Mouse (Mus musculus): ENCODE results near the gene Hmgcs2. TPM values are rescaled to one million over a fixed set of nuclear protein-coding genes. Genes with fewer than 3 reads are reported as not detected.

The Hmgcs2 gene
- polyA plus RNA-seq, 1 experiment from 2014 or later, result 1.4 TPM

GRCm38 (mm10) chr3:98291044-98291443 is 10.8 kb downstream of the Hmgcs2 start:
- DNase-seq (ENCODE audit: low spot score) (no peak), ATAC-seq (ENCODE audit: insufficient number of reproducible peaks, low FRiP score, low TSS enrichment, low read depth) (no peak)
- Histone ChIP-seq H3K27me3 (ENCODE audit: control insufficient read depth, insufficient read depth, low read length) (no peaks in the 10 kb centered on the region), H3K4me1 (ENCODE audit: control insufficient read depth, insufficient read depth, low read length) (no peaks in the 10 kb centered on the region), H3K36me3 (ENCODE audit: control insufficient read depth, insufficient read depth, low read length) (no peaks in the 10 kb centered on the region), H3K9me3 (ENCODE audit: control insufficient read depth, low read length) (no peaks in the 10 kb centered on the region), H3K9ac (ENCODE audit: low read length) (no peak overlapping the region), H3K27ac (replicated peaks; ENCODE audit: low read depth, low read length) (no peak overlapping the region), H3K4me3 (ENCODE audit: low read depth, low read length) (no peak overlapping the region), H3K4me2 (ENCODE audit: low read depth, severe bottlenecking) (no peak overlapping the region)
- WGBS, result 95% methylated on average over 9 of the region's 9 CpGs

GRCm38 (mm10) chr3:98295965-98296364 is 15.7 kb downstream of the Hmgcs2 start:
- no peaks in the 10 kb centered on the region for H3K4me1 ChIP-seq (ENCODE audit: control insufficient read depth, insufficient read depth, low read length)
- no peak overlapping the region for H3K9ac ChIP-seq (ENCODE audit: low read length)
- no peak for DNase-seq (ENCODE audit: low spot score)
- no peaks in the 10 kb centered on the region for H3K9me3 ChIP-seq (ENCODE audit: control insufficient read depth, low read length)
- H3K27ac ChIP-seq (replicated peaks; ENCODE audit: low read depth, low read length), result no peak overlapping the region
- ATAC-seq (ENCODE audit: insufficient number of reproducible peaks, low FRiP score, low TSS enrichment, low read depth), result no peak
- no peak overlapping the region for H3K4me2 ChIP-seq (ENCODE audit: low read depth, severe bottlenecking)
- 71% methylated on average over 10 of the region's 10 CpGs for WGBS
- H3K36me3 ChIP-seq (ENCODE audit: control insufficient read depth, insufficient read depth, low read length), result no peaks in the 10 kb centered on the region
- H3K4me3 ChIP-seq (ENCODE audit: low read depth, low read length), result no peak overlapping the region
- no peaks in the 10 kb centered on the region for H3K27me3 ChIP-seq (ENCODE audit: control insufficient read depth, insufficient read depth, low read length)

GRCm38 (mm10) chr3:98299391-98300100 is 19.3 kb downstream of the Hmgcs2 start:
- H3K9ac ChIP-seq (ENCODE audit: low read length), result no peak overlapping the region
- no peak overlapping the region for H3K27ac ChIP-seq (replicated peaks; ENCODE audit: low read depth, low read length)
- no peaks in the 10 kb centered on the region for H3K9me3 ChIP-seq (ENCODE audit: control insufficient read depth, low read length)
- WGBS, result 90% methylated on average over 1 of the region's 1 CpGs
- ATAC-seq (ENCODE audit: insufficient number of reproducible peaks, low FRiP score, low TSS enrichment, low read depth), result no peak
- no peak overlapping the region for H3K4me2 ChIP-seq (ENCODE audit: low read depth, severe bottlenecking)
- no peaks in the 10 kb centered on the region for H3K27me3 ChIP-seq (ENCODE audit: control insufficient read depth, insufficient read depth, low read length)
- no peaks in the 10 kb centered on the region for H3K36me3 ChIP-seq (ENCODE audit: control insufficient read depth, insufficient read depth, low read length)
- no peaks in the 10 kb centered on the region for H3K4me1 ChIP-seq (ENCODE audit: control insufficient read depth, insufficient read depth, low read length)
- no peak overlapping the region for H3K4me3 ChIP-seq (ENCODE audit: low read depth, low read length)
- no peak for DNase-seq (ENCODE audit: low spot score)

GRCm38 (mm10) chr3:98300266-98300665 is 20.0 kb downstream of the Hmgcs2 start:
- H3K27ac ChIP-seq (replicated peaks; ENCODE audit: low read depth, low read length), result no peak overlapping the region
- 88% methylated on average over 4 of the region's 4 CpGs for WGBS
- H3K27me3 ChIP-seq (ENCODE audit: control insufficient read depth, insufficient read depth, low read length), result no peaks in the 10 kb centered on the region
- H3K4me2 ChIP-seq (ENCODE audit: low read depth, severe bottlenecking), result no peak overlapping the region
- no peaks in the 10 kb centered on the region for H3K36me3 ChIP-seq (ENCODE audit: control insufficient read depth, insufficient read depth, low read length)
- H3K9me3 ChIP-seq (ENCODE audit: control insufficient read depth, low read length), result no peaks in the 10 kb centered on the region
- H3K4me1 ChIP-seq (ENCODE audit: control insufficient read depth, insufficient read depth, low read length), result no peaks in the 10 kb centered on the region
- no peak for DNase-seq (ENCODE audit: low spot score)
- no peak overlapping the region for H3K4me3 ChIP-seq (ENCODE audit: low read depth, low read length)
- no peak overlapping the region for H3K9ac ChIP-seq (ENCODE audit: low read length)
- ATAC-seq (ENCODE audit: insufficient number of reproducible peaks, low FRiP score, low TSS enrichment, low read depth), result no peak

- H3K27me3 ChIP-seq (ENCODE audit: control insufficient read depth, insufficient read depth, low read length), result no peaks in the 10 kb centered on the region
- no peak for ATAC-seq (ENCODE audit: insufficient number of reproducible peaks, low FRiP score, low TSS enrichment, low read depth)
- H3K9ac ChIP-seq (ENCODE audit: low read length), result no peak overlapping the region
- no peaks in the 10 kb centered on the region for H3K36me3 ChIP-seq (ENCODE audit: control insufficient read depth, insufficient read depth, low read length)
- no peak overlapping the region for H3K27ac ChIP-seq (replicated peaks; ENCODE audit: low read depth, low read length)
- WGBS, result 91% methylated on average over 3 of the region's 3 CpGs
- H3K4me2 ChIP-seq (ENCODE audit: low read depth, severe bottlenecking), result no peak overlapping the region
- no peaks in the 10 kb centered on the region for H3K9me3 ChIP-seq (ENCODE audit: control insufficient read depth, low read length)
- H3K4me3 ChIP-seq (ENCODE audit: low read depth, low read length), result no peak overlapping the region
- H3K4me1 ChIP-seq (ENCODE audit: control insufficient read depth, insufficient read depth, low read length), result no peaks in the 10 kb centered on the region
- DNase-seq (ENCODE audit: low spot score), result no peak
These were observed 21.5 kb downstream of the Hmgcs2 start for GRCm38 (mm10) chr3:98301761-98302160.

- H3K9ac ChIP-seq (ENCODE audit: low read length), result no peak overlapping the region
- ATAC-seq (ENCODE audit: insufficient number of reproducible peaks, low FRiP score, low TSS enrichment, low read depth) (no peak), DNase-seq (ENCODE audit: low spot score) (no peak)
- no peak overlapping the region for H3K27ac ChIP-seq (replicated peaks; ENCODE audit: low read depth, low read length)
- no peaks in the 10 kb centered on the region for H3K27me3 ChIP-seq (ENCODE audit: control insufficient read depth, insufficient read depth, low read length)
- no peak overlapping the region for H3K4me3 ChIP-seq (ENCODE audit: low read depth, low read length)
- no peak overlapping the region for H3K4me2 ChIP-seq (ENCODE audit: low read depth, severe bottlenecking)
- no peaks in the 10 kb centered on the region for H3K9me3 ChIP-seq (ENCODE audit: control insufficient read depth, low read length)
- no peaks in the 10 kb centered on the region for H3K4me1 ChIP-seq (ENCODE audit: control insufficient read depth, insufficient read depth, low read length)
- no peaks in the 10 kb centered on the region for H3K36me3 ChIP-seq (ENCODE audit: control insufficient read depth, insufficient read depth, low read length)
- WGBS, result 82% methylated on average over 6 of the region's 6 CpGs
These were observed 28.4 kb downstream of the Hmgcs2 start for GRCm38 (mm10) chr3:98308606-98309005.

- Histone ChIP-seq H3K4me1 (ENCODE audit: control insufficient read depth, insufficient read depth, low read length) (no peaks in the 10 kb centered on the region), H3K9ac (ENCODE audit: low read length) (no peak overlapping the region), H3K4me2 (ENCODE audit: low read depth, severe bottlenecking) (no peak overlapping the region), H3K4me3 (ENCODE audit: low read depth, low read length) (no peak overlapping the region), H3K27me3 (ENCODE audit: control insufficient read depth, insufficient read depth, low read length) (no peaks in the 10 kb centered on the region), H3K27ac (replicated peaks; ENCODE audit: low read depth, low read length) (no peak overlapping the region), H3K36me3 (ENCODE audit: control insufficient read depth, insufficient read depth, low read length) (no peaks in the 10 kb centered on the region; the same call in 1 of the 2 replicates), H3K9me3 (ENCODE audit: control insufficient read depth, low read length) (no peaks in the 10 kb centered on the region)
- no peak for ATAC-seq (ENCODE audit: insufficient number of reproducible peaks, low FRiP score, low TSS enrichment, low read depth)
- no peak for DNase-seq (ENCODE audit: low spot score)
- 85% methylated on average over 1 of the region's 1 CpGs for WGBS
These were observed 30.2 kb downstream of the Hmgcs2 start for GRCm38 (mm10) chr3:98310456-98310855.

GRCm38 (mm10) chr3:98312867-98313266 is 32.6 kb downstream of the Hmgcs2 start:
- peak; percentile 74 for DNase-seq (ENCODE audit: low spot score)
- Histone ChIP-seq H3K27ac (replicated peaks; ENCODE audit: low read depth, low read length) (no peak overlapping the region), H3K4me3 (ENCODE audit: low read depth, low read length) (no peak overlapping the region), H3K27me3 (ENCODE audit: control insufficient read depth, insufficient read depth, low read length) (no peaks in the 10 kb centered on the region), H3K36me3 (ENCODE audit: control insufficient read depth, insufficient read depth, low read length) (no peaks in the 10 kb centered on the region; the same call in 1 of the 2 replicates), H3K4me2 (ENCODE audit: low read depth, severe bottlenecking) (no peak overlapping the region), H3K9me3 (ENCODE audit: control insufficient read depth, low read length) (no peaks in the 10 kb centered on the region), H3K4me1 (ENCODE audit: control insufficient read depth, insufficient read depth, low read length) (no peaks in the 10 kb centered on the region), H3K9ac (ENCODE audit: low read length) (no peak overlapping the region)
- peak; percentile 40 for ATAC-seq (ENCODE audit: insufficient number of reproducible peaks, low FRiP score, low TSS enrichment, low read depth)
- 45% methylated on average over 6 of the region's 7 CpGs for WGBS
